Mouse (Mus musculus) neural tube, embryonic 13.5 days (tissue): ENCODE results near the gene Tmem220. TPM values are rescaled to one million over a fixed set of nuclear protein-coding genes. Genes with fewer than 3 reads are reported as not detected.
"Not testable (repeated sequence)": the region's sequence is repeated elsewhere in the genome, so short reads cannot be mapped to it uniquely, and the experiment has no call there.

Experiments used
- ATAC-seq: fragments of 200-750 bp; cut with Nextera tagmentation; 2 replicates; pipeline ENCODE4 v1.8.0; 2017; ENCODE audit warnings: low read depth, mild to moderate bottlenecking, moderate TSS enrichment, moderate library complexity
- H3K27ac ChIP-seq: fragments of 300-500 bp; sonication (generic); replicated peaks from 2 replicates; pipeline ENCODE4 v1.5.1; 2015; ENCODE audit warnings: moderate library complexity, mild to moderate bottlenecking, inconsistent platforms
- H3K27me3 ChIP-seq: fragments of 300-500 bp; sonication (generic); 2 replicates; pipeline ENCODE4 v1.6.1; 2015; ENCODE audit warnings: mild to moderate bottlenecking, inconsistent platforms
- H3K36me3 ChIP-seq: fragments of 300-500 bp; sonication (generic); 2 replicates; pipeline ENCODE4 v1.6.1; 2015; ENCODE audit warnings: mild to moderate bottlenecking, inconsistent platforms
- H3K4me1 ChIP-seq: fragments of 300-500 bp; sonication (generic); replicated peaks from 2 replicates; pipeline ENCODE4 v1.6.1; 2015; ENCODE audit warnings: inconsistent platforms
- H3K4me2 ChIP-seq: fragments of 300-500 bp; sonication (generic); 2 replicates; pipeline ENCODE4 v1.6.1; 2015; ENCODE audit warnings: inconsistent platforms, mild to moderate bottlenecking, moderate library complexity
- H3K4me3 ChIP-seq: fragments of 300-500 bp; sonication (generic); 2 replicates; pipeline ENCODE4 v1.5.1; 2015; ENCODE audit warnings: mild to moderate bottlenecking, inconsistent platforms
- H3K9ac ChIP-seq: fragments of 300-500 bp; sonication (generic); 2 replicates; pipeline ENCODE4 v1.6.1; 2015; ENCODE audit warnings: moderate library complexity, mild to moderate bottlenecking, inconsistent platforms
- H3K9me3 ChIP-seq: fragments of 300-500 bp; sonication (generic); 2 replicates; pipeline ENCODE4 v1.6.1; 2016; ENCODE audit warnings: inconsistent platforms
- WGBS: fragments of 180-500 bp; shearing (Covaris S2); methylation state at CpG from one replicate; pipeline ENCODE4 v1.1.7; 2015; 5-methylcytosine and 5-hydroxymethylcytosine counted together
- polyA plus RNA-seq: library from polyadenylated mRNA; unstranded; fragments of >200 nt; fragmentation: Nextera tagmentation; extraction: Ambion mirVana; gene quantifications from 2 replicates; pipeline ENCODE4 v1.2.1, GENCODE M21; 2015

Gene Tmem220
- polyA plus RNA-seq, 1 experiment from 2014 or later = 0.87 TPM

DNA sequence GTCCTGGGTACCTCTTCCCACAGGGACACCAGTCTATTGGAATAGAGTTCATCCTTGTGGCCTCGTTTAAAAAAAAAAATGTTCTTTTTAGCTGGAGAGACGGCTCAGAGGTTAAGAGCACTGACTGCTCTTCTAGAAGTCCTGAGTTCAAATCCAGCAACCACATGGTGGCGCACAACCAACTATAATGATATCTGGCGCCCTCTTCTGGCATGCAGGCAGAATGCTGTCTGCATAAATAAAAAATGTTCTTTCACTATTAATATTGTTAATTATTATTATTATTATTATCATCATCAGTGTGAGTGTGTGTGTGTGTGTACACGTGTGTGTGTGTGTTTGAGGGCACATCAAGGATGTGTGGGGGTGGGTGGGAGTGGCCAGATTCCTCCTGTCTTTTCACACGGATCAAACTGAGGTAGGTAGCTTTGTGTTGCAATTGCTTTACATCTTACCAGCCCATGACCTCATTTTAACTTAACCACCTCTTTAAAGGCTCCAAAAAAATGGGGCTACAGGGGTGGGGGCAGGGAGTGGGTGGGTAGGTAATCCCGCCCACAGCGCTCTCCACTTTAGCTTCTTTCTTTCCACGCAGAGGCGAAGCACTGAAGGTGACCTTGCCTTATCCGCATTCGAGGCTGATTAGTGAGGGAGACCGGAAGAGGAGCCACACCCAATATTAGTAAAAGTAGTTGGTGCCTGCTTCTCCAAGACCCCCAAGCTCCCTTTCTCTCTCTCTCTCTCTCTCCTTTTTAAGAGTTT lies 2.4 kb upstream of the Tmem220 start:
- Histone ChIP-seq H3K27me3 (0 out of 2 replicates have a peak, but pooled peaks cover 8% of the 10 kb centered on the region), H3K9ac (no peak overlapping the region), H3K9me3 (no peaks in the 10 kb centered on the region), H3K4me1 (peaks cover 42% of the 10 kb centered on the region), H3K4me2 (no peak overlapping the region), H3K4me3 (no peak overlapping the region), H3K27ac (no peak overlapping the region), H3K36me3 (no peaks in the 10 kb centered on the region)
- ATAC-seq = no peak
- 88% methylated on average over 13 of the region's 13 CpGs for WGBS

DNA sequence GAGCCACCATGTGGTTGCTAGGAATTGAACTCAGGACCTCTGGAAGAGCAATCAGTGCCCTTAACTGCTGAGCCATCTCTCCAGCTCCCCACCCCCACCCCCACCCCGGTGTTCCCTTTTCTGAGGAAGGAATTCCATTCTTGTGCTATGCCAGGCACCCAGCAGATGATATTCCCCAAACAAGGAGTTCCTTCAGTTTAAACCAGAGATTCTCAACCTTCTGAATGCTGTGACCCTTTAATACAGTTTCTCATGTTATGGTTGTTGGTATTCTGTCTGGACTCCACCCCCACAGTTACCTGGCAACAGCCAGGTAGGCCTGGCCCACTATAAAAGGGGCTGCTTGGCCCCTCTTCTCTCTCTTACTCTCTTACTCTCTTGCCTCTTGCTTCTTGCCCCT lies 1.8 kb upstream of the Tmem220 start:
- not testable (repeated sequence) for ATAC-seq, H3K27me3 ChIP-seq, H3K9me3 ChIP-seq, H3K9ac ChIP-seq, H3K36me3 ChIP-seq, H3K4me2 ChIP-seq, H3K27ac ChIP-seq, H3K4me3 ChIP-seq
- WGBS = 35% methylated on average over 1 of the region's 1 CpGs
- H3K4me1 ChIP-seq = peaks cover 35% of the 10 kb centered on the region

DNA sequence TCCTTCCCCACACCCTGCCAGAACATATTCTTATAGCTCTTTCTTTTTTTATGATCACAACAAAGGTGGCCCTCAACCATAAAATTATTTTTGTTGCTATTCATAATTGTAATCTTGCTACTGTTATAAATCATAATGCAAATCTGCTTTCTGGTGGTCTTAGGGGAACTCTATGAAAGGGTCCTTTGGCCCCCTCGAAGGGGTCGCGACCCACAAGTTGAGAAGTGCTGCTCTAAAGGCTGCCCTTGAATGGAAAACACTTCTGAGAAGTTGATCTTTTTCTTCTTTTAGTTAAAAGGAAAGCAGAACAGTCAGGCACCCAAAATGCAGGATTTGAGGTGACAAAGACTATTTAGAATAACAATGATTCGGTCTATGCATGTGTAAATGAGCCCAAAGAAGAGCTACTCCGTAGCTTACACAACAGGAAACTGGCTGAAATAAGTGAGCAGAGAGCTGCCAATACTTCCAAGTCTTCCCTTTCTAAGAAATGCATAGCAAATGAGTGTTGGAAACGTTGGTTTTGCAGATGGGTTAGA lies 1.1 kb upstream of the Tmem220 start:
- Histone ChIP-seq H3K36me3 (no peaks in the 10 kb centered on the region), H3K27me3 (0 out of 2 replicates have a peak, but pooled peaks cover 8% of the 10 kb centered on the region), H3K9ac (no peak overlapping the region), H3K27ac (no peak overlapping the region), H3K9me3 (no peaks in the 10 kb centered on the region), H3K4me3 (no peak overlapping the region), H3K4me2 (peak overlapping the region; percentile 65; the same call in 1 of the 2 replicates), H3K4me1 (peaks cover 29% of the 10 kb centered on the region)
- WGBS = 20% methylated on average over 6 of the region's 6 CpGs
- no peak for ATAC-seq

DNA sequence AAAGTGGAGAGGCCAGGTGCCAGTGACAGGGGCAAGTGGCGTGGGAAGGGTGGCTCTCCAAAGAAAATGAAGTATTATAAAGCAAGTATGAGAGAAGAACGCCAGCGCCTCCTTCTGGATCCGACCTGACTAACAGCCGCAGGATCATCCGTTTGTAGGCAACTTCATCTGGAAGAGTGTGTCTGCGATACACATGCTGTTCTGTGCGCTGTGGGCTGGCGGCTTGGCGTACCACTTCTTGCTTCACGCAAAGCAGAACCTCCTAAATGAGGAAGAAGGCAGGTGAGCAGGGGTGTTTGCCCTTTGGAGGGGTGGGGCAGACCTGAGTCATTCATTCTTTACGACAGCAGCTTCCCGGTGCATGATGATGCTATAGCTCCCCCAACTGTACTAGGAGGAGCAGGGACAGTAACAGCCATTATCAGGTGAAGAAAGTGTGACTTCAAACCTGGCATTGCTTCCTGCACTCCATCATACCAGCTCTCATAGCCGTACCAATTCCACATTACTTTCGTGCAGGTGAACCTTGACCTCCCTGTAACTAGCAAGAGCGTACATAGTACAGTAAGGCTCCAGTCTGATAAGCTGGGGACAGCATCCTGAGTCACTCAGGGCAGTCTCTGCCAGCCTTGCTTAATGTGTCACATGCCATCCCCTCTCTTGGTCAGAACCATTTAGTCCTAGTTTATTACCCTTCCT lies 6.1 kb downstream of the Tmem220 start:
- no peaks in the 10 kb centered on the region for H3K27me3 ChIP-seq
- 56% methylated on average over 16 of the region's 16 CpGs for WGBS
- no peak overlapping the region for H3K9ac ChIP-seq

DNA sequence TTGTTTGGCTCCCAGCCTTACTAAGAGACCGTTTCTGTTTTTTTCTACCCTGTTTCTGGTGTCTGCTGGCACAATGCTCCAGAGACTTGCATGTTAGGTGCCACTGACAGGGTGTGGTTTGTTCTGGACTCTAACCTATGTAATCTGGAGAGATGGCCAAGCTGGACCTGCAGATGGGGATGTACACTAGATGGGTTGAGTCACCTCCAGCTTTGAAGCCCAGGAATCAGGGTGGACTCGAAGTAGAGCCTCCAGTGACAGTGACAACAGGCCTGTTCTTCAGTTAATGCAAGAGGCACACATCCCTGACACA lies 6.6 kb downstream of the Tmem220 start:
- H3K4me3 ChIP-seq = no peak overlapping the region
- no peak for ATAC-seq
- H3K9ac ChIP-seq = no peak overlapping the region
- H3K36me3 ChIP-seq = peaks cover 6% of the 10 kb centered on the region
- H3K27ac ChIP-seq = no peak overlapping the region
- no peaks in the 10 kb centered on the region for H3K27me3 ChIP-seq
- no peaks in the 10 kb centered on the region for H3K9me3 ChIP-seq
- no peaks in the 10 kb centered on the region for H3K4me1 ChIP-seq
- 44% methylated on average over 2 of the region's 2 CpGs for WGBS
- no peak overlapping the region for H3K4me2 ChIP-seq

More for the DNA sequence above, 6.1 kb downstream of the Tmem220 start:
- Histone ChIP-seq H3K4me2 (no peak overlapping the region), H3K36me3 (peaks cover 1% of the 10 kb centered on the region; the same call in 1 of the 2 replicates), H3K4me1 (no peaks in the 10 kb centered on the region), H3K4me3 (no peak overlapping the region), H3K9me3 (no peaks in the 10 kb centered on the region), H3K27ac (no peak overlapping the region)
- ATAC-seq = no peak

DNA sequence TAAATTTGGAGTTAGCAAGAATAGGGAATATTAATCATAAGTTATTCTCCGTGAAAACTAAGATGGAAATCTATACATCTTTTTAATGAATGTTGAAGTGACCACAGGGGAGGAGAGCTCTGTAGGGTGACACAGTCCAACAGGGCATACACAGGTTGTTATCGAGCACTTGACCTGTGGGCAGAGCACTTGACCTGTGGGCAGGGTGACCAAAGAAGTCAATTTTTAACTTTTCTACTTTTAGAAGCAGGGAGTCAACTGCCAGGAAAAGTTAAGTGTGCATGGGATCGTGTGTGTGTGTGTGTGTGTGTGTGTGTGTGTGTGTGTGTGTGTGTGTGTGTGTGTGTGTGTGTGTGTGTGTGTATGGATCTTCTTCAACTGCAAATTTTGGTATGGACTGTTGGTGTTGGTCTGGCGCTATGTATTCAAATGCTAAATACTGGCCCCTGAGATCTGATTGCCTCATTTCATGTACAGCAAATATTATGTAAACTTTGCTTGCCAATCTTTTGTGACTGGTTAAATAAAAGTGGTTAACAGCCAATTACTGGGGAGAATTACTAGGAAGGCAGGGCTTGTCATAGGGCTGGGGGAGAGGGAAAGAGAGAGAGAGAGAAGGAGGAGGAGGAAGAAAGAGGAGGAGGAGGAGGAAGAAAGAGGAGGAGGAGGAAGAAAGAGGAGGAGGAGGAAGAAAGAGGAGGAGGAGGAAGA lies 10.0 kb downstream of the Tmem220 start:
- Histone ChIP-seq H3K4me3 (no peak overlapping the region), H3K27me3 (no peaks in the 10 kb centered on the region), H3K4me1 (no peaks in the 10 kb centered on the region), H3K36me3 (peaks cover 35% of the 10 kb centered on the region), H3K4me2 (no peak overlapping the region), H3K9me3 (no peaks in the 10 kb centered on the region), H3K27ac (no peak overlapping the region), H3K9ac (no peak overlapping the region)
- ATAC-seq = no peak
- WGBS = 86% methylated on average over 4 of the region's 4 CpGs

DNA sequence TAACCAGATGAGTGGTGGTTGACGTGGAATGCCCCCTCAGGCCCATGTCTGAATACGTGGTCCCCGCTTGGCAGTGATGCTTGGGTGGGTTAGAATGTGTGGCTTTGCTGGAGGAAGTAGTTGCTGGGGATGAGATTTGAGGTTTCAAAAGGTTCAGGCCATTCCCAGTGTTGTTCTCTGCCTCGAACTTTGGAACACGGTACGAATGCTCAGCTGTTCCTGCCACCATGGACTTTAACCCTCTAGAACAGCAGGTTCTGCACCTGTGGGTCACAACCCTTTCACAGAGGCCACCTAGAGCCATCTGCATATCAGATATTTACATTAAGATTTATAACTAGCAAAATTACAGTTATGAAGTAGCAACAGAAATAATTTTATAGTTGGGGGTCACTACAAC lies 11.3 kb downstream of the Tmem220 start:
- 93% methylated on average over 6 of the region's 6 CpGs for WGBS
- ATAC-seq = no peak
- Histone ChIP-seq H3K27me3 (no peaks in the 10 kb centered on the region), H3K36me3 (peaks cover 48% of the 10 kb centered on the region), H3K9ac (no peak overlapping the region), H3K4me2 (no peak overlapping the region), H3K4me1 (no peaks in the 10 kb centered on the region), H3K9me3 (no peaks in the 10 kb centered on the region), H3K27ac (no peak overlapping the region), H3K4me3 (no peak overlapping the region)

DNA sequence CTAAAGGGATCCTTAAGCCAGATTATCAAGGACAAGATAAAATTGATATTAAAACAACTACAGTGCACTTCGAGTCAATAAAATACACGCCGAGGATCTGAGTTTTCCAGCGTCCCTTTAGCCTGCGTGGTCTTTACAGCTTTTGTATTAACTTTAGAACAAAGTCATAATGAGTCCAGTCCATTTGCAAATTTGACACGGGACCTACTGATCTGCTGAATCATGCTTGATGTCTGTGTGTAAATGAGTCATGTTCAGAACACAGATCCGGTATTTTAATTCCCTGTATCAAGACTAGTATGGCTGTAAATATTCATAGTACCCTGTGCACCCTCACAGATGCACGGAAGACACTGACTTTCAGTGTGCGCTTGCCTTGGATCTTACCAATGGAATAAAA lies 11.9 kb downstream of the Tmem220 start:
- Histone ChIP-seq H3K27ac (no peak overlapping the region), H3K4me2 (no peak overlapping the region), H3K9me3 (no peaks in the 10 kb centered on the region), H3K27me3 (no peaks in the 10 kb centered on the region), H3K36me3 (peaks cover 55% of the 10 kb centered on the region), H3K9ac (no peak overlapping the region), H3K4me3 (no peak overlapping the region), H3K4me1 (no peaks in the 10 kb centered on the region)
- ATAC-seq = no peak
- WGBS = 95% methylated on average over 9 of the region's 9 CpGs

DNA sequence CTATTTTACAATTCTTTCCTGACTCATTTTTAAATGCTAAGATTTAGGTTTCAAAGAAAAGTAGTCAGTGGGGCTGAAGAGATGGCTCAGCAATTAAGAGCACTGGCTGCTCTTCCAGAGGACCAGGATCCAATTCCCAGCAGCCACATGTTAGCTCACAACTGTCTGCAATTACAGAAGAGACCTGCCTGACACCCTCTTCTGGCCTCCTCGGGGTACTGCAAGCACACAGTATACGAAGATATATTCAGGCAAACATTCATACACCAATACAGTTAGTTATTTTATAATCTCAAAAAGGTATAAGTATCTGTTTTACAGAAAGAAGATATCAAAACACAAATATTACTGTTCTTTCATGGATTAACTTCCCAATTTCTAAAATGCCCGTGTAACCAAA lies 14.8 kb downstream of the Tmem220 start:
- H3K36me3 ChIP-seq = peaks cover 56% of the 10 kb centered on the region
- H3K9ac ChIP-seq = no peak overlapping the region
- H3K4me1 ChIP-seq = no peaks in the 10 kb centered on the region
- H3K9me3 ChIP-seq = no peaks in the 10 kb centered on the region
- WGBS = 91% methylated on average over 3 of the region's 3 CpGs
- ATAC-seq = no peak
- no peak overlapping the region for H3K4me3 ChIP-seq
- H3K4me2 ChIP-seq = no peak overlapping the region
- no peak overlapping the region for H3K27ac ChIP-seq
- no peaks in the 10 kb centered on the region for H3K27me3 ChIP-seq

DNA sequence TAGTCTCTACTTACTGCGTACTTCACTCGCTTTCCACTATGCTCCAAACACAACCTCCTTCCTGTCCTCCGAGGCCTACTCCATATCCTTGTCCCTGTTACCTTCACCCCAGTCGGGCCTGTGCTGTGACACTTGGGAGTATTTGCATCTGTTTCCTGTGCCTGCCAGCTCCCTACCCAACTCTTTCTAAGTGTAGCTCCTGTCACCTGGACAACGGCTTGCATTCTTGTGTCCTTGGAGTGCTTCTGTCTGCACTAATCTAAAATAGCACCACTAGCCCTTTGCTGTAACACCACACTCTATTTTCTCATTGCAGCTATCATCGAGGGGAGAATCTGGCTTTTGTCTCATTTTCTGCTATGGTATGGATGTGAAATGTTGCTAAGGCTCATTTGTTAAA lies 15.5 kb downstream of the Tmem220 start:
- 95% methylated on average over 6 of the region's 6 CpGs for WGBS

DNA sequence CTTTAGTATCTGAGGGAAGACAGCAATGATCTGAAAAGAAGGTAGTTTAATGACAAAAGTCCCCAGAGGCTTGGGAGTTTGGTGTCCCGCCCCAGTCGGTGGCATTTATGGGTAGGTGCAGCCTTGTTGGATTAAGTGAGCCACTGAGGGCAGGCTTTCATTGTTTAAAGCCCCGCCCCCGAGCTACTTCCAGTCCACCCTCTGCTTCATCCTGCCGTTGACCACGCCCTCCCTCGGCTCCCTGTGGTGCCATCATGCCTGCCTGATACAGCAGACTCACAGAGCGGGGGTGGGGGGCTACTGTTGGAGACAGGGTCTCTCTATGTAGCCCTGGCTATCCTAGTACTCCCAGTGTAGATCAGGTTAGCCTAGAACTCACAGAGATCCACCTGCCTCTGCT lies 18.1 kb downstream of the Tmem220 start:
- no peaks in the 10 kb centered on the region for H3K9me3 ChIP-seq
- H3K36me3 ChIP-seq = peaks cover 50% of the 10 kb centered on the region
- no peak for ATAC-seq
- no peaks in the 10 kb centered on the region for H3K27me3 ChIP-seq
- WGBS = 18% methylated on average over 8 of the region's 8 CpGs
- no peak overlapping the region for H3K4me2 ChIP-seq
- H3K4me1 ChIP-seq = no peaks in the 10 kb centered on the region
- H3K4me3 ChIP-seq = no peak overlapping the region
- no peak overlapping the region for H3K9ac ChIP-seq
- H3K27ac ChIP-seq = no peak overlapping the region

More for the DNA sequence above, 15.5 kb downstream of the Tmem220 start:
- Histone ChIP-seq H3K27me3 (no peaks in the 10 kb centered on the region), H3K4me2 (no peak overlapping the region), H3K27ac (no peak overlapping the region), H3K9me3 (no peaks in the 10 kb centered on the region), H3K4me1 (no peaks in the 10 kb centered on the region), H3K9ac (no peak overlapping the region), H3K36me3 (peaks cover 56% of the 10 kb centered on the region), H3K4me3 (no peak overlapping the region)
- no peak for ATAC-seq

DNA sequence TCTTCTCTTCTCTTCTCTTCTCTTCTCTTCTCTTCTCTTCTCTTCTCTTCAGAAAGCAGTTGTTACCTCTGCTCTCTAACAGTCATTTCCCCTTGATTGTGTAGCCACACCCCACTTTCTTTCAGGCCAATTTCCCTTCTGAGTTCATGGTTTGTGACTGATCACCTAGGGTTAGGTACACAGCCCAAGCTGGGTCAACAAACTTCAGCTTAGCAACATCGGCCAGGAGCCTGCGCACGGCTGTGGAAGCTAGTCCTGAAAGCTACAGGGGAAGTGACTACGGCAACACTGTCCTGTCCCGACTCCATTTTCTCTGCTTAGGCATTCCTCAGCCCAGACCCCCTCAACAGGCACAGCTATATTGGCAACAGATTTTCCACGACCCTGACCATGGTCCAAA lies 20.0 kb downstream of the Tmem220 start:
- no peaks in the 10 kb centered on the region for H3K27me3 ChIP-seq
- no peak overlapping the region for H3K27ac ChIP-seq
- 90% methylated on average over 6 of the region's 6 CpGs for WGBS
- ATAC-seq = no peak
- no peaks in the 10 kb centered on the region for H3K4me1 ChIP-seq
- no peak overlapping the region for H3K4me3 ChIP-seq
- no peaks in the 10 kb centered on the region for H3K9me3 ChIP-seq
- H3K36me3 ChIP-seq = peaks cover 42% of the 10 kb centered on the region
- no peak overlapping the region for H3K4me2 ChIP-seq
- no peak overlapping the region for H3K9ac ChIP-seq
